Mouse (Mus musculus) telencephalon, adult 2 months (tissue): ENCODE measurements around the gene Tfrc.

Experiments used
- DNase-seq: peaks from one replicate; pipeline ENCODE4 v3.0.0-alpha.2; 2011; ENCODE audit warnings: low read depth, low spot score

Tfrc gene

DNA sequence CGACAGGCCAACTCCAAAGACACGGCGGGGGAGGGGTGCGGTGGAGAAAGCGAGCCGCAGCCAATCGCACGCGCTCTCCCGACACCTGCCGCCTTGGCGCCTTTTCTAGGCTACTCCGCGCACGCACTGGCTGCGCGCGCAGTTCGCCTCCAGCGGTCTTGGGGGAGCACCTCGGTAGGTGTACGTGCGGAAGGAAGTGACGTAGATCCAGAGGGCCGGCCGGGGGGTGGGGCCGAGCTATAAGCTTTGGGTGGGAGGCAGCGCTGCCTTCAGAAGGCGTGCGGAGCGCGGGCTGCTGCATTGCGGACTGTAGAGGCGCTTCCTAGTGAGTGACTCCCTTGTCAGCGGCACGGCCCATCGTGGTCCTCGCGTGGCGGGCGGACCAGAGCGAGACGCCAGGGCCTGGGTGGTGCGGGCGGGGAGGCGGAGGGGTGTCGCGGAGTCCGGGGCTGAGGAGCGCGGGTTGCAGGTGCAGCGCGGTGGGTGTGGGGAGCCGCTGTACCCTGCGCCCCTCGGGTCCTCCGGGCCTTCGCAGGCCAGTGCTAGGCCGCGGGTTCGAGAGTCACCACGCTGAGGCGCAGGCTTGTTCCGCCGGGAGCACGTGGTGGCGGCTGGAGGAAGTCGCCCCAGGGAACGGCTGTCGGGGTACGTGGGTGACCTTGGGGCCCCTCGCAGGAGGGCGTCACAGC, at the start of gene Tfrc:
Gene Tfrc (plus strand): TSS at position 209 of the 689 bp plus-strand sequence.
- peak; percentile 95 for DNase-seq

DNA sequence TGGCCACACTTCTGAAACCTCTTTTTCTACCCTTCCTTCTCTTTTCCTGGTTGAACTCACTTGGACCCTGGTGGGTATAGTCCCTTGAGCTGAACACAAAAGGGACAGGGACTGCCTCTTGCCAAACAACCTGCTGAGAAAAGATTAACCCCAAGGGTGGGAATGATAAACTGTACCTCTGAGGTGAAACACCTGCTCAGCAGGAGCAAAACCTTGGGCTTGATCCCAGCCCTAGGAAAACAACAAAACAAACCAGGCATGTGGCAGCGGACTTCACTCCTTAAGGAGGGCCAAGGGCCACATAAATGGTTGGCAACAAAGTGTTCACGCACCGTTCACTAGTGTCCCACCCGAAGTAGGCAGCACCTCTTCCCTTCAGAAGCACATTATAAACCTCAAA, 49.2 kb upstream of the Tfrc start:
- no peak for DNase-seq

DNA sequence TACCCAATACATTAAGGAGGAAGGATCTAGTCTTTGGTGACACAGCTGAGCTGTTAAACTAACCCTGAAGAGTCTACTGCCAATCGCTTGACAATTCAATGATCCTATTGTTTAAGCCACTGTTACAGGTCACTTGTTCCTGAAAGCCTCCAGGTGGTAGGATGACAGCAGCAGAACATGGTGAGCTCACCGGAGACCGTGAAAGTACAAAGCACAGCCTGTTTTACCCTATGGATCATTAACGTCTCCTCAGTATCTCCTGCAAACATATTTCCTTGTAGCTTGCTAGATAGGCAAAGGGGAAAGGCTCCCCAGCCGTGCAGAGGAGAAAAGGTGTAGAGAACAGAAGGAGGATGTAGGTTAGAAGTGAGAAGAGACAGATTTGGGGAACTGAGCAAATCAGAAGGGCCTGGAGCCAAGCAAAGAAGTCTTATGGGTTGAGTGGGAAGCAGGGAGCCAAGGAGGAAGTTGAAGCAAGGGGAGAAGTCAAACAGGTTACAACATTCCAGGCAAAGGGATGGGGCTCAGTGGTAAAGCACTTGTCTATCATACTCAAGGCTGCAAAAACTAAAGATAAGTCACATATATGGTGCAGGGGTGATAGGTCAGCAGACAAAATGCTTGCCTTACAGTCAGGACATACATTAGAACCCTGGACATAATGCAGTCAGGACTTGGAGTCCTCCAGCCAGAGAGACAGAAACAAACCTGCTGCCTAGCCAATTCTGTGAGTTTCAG, 45.5 kb upstream of the Tfrc start:
- peak; percentile 1 for DNase-seq

DNA sequence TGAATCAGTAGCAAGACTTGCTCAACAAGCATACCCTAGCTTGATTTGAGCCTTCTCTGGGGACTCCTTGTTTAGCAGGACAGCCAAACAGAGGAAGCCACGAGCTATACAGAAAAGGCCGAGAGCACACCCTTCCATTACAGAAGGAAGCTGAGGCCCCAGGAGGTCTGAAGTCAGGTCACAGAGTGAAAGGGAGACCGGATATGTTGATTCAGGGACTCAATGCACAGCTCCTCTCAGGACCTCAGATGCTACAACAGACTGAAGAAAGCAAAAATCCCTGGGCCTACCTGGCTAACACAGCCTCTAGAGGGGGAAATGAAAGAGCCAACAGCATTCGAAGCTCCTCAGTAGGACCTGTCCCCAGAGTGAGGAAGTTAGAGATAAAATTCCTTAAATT, 41.4 kb upstream of the Tfrc start:
- no peak for DNase-seq

DNA sequence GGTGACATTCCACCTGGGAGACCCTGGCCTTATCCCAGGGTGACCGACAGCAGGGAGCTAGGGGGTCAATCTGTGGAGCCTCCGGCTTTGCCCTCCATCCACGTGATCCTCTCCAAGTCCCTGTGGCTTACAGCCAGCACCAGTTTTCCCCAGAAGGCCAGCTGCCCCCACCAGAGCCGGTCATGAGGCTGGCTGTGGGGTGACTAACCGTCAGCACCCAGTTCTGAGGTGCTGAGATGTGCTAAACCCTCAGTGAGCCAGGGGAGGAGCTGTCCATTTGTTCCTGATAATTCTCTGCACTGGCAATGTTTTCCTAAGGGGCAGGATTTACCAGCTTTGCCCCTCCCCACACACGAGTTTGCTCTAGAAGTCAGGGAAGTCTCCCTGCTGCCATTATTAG, 40.3 kb upstream of the Tfrc start:
- DNase-seq = no peak

DNA sequence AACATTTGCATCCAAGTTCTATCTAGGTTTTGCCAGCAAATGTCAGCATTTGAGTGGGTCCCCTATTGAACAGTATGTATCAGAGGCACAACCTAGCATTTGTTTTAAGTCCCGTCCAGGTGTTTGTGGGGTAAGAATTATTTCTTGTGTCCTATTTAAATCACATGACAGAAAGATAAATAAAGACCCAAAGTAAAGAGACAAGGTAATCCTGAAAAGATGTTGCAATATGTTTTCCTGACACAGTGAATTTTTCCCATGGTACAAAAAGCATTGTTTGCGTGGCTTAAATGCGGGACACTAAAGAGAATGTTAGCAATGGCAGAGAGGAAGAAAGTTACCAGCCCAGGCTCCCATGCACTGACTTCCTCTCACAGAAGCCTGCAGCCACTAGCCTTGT, 38.7 kb upstream of the Tfrc start:
- no peak for DNase-seq

DNA sequence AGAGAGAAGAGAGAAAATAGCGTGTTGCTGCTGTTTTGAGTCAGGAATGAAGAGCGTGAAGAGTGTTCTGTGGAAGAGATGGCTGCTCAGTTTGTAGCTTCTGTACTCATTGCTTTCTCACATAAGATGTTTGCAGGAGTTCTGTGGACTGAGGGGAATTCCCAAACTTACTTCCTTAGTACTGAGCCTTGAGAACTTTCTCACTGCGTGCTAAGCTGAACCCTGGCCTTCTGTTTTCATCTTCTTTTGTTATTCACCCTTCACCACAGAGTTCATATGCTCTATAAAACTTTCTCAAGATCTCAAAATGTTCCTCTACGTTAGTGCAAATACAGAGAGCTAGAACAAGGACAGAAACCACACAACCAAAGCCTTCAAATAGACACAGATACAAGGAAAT, 36.2 kb upstream of the Tfrc start:
- DNase-seq = no peak

DNA sequence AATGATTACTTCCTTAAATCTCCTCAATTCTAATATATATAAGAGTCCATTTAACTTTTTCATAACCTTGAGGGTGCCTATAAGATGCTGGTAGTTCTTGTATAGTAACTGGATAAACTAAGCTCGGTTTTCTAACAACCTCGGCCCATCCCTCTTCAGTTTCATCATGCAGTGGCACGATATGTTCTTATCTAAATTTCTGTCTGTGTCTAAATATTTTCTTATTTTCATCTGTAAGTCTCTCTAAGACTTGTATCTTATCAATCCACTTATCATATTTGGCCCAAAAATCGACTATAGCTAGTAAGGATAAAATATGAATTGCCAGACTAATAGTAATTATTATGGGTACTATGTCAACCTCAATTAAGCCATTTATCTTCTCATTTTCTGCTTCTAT, 22.2 kb upstream of the Tfrc start:
- DNase-seq = no peak

DNA sequence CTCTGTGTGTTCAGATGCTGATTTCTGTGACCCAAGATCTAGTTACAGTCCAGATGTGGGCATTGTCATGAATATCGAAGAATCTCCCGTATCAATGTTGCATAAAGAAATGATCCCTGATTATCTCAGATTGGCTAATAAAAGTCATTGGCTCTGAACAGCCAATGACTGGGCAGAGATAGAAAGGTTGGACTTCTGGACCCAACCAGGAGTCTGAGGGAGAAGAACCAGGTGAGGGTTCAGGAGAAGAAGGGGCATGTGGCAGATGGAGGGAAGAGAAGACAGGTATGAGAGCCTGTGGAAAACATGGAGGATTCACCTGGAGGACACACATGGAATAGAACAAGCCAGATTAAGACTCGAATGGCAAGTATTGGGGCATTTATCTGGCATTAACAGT, 20.2 kb upstream of the Tfrc start:
- no peak for DNase-seq

DNA sequence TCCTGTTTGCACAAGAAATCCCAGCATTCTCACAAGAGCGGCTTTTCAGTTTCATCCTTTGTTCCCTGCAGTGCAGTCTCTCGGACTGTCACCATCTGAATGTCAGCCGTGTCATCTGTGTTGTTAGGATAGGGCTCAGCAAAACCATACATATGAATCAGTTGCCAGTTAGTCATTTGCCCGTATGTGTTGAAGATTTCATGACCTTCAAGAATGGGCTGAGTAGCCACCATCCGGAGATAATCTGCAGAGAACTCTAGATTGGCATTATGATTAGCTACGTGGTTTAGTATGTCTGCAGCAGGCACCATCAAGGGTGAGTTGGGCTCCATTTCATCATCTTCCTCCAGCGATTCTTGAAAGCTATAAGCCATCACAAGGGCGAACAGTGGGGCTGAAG, 17.2 kb upstream of the Tfrc start:
- DNase-seq = no peak

DNA sequence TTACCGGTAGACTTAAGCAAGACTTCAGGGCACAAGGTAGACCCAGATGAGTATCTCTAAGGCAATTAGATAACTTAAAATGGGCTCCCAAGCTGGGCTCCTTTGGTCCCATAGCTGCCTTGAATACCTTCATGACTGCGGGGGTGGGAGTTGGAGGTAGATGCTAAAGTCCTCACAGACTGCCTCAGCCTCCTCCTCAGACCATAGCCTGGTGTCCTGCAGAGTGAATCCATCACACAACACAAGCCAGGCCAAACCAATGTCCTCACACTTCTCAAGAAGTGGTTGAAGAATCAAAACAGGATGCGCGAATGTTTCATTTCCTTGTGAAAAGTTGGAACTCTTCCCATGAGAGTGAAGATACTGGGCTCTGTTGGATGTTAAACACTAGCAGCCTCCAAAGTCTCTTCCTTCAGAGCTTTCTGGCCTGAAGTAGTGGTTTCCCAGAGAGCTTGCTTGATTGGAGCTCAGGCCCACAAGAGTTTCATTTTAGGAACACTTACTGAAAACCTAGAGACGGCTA, 15.4 kb upstream of the Tfrc start:
- DNase-seq = no peak

DNA sequence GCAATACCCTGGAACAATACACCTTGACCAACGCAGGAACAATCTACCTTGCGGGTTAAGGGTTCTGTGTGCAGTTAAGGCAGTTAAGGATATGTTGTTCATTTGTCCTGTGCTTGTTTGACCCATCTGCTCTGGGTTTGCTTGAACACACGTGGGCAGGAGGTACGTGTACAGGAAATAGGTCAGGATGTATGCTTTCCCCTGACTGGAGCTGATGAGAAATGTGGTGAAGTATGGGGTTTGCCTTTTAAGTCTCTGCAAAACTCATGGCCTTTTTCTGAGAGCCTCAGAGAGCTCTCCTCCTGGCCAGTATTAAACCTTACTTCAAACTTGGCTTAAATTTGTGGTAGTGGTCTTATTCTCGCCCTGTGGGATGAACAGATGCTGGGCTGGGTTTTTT, 14.8 kb upstream of the Tfrc start:
- no peak for DNase-seq

DNA sequence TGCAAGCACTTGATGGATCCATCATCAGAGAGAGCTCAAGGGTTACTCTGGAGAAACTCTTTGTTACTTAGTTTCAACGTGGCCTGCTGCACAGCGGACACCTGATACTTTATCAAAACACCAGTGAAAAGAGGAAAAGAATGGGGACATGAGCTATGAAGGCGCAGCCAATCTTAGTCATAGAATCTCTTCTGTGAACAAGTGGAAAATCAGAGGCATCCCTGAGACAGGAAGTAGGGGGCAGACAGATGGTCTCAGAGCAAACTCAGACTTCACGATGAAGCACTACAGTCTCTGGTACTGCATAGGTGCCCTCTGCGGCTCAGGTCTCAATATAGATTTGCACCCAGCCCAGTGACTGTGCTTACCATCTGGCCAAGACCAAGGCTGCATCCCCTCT, 14.0 kb upstream of the Tfrc start:
- DNase-seq = no peak

DNA sequence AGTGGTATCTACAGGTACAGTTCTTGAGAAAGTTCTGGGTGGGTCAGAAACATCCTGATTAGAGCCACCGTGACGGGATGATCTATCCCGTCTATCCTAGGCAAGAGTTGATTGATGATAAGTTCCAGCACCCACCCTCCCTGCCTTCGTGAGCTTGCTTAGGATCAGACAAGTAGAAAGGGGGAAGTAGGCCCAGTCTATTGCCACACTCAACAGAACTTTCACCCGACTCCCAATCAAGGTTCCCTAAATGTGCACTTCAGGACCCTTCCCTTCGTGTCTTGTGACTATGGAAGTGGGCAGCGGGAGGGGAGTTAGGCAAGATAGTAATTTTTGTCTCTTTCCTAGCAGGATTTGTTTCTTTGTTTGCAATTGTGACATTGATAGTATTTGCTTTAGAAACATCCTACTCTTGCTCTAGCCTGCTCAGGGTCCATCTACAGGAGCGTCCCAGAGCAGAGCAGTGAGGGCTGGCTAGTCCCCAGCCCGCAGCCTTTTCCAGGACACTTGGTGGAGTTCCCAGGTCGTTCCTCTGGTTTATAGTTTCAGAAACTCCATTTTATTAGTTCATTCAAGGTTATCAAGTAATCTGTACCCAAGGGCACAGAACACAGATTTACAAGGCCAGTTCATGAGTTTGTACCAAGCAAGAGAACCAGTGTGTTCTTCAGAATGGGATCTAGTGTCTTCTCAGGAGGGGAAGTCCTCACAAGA, 13.4 kb upstream of the Tfrc start:
- no peak for DNase-seq

DNA sequence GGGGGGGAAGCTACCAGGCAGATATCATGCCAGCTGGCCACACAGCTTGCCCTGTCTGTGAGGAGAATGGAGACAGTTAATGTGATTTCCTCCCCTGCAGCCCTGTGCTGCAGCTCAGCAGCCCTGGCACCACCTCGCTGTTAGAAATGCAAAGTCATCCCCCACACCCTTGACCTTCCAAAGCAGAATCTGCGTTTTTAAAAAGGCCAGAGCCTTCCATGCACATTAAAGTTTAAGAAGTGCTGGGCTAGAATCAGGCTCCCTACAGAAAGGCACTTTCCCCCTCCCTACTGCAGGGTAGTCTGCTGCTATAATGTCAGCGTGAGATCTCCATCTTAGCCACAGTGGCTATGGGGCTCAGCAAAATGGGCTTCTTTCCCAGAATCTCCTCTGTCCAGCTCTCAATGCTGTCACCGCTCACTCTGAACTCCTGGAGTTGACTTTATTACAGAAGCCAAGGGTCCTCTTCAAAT, 10.8 kb upstream of the Tfrc start:
- DNase-seq = no peak

DNA sequence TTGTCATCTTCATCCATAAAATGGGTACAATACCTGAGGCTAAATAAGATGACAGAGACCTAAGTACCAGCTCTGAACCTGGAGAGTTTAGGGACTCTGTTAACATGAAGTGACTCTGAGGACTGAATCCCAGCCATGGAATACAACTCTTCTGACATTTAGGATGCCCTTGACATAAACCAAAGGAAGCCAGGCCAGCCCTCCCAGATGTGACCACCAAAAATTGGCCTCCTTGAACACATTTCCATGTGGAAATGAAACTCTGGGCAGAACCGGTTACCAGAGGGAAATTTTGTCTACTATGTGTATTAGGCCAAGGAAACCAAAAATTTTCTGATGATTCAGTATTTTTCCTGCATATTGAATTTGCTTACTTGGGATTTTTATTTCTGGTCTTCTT, 9.6 kb upstream of the Tfrc start:
- no peak for DNase-seq

DNA sequence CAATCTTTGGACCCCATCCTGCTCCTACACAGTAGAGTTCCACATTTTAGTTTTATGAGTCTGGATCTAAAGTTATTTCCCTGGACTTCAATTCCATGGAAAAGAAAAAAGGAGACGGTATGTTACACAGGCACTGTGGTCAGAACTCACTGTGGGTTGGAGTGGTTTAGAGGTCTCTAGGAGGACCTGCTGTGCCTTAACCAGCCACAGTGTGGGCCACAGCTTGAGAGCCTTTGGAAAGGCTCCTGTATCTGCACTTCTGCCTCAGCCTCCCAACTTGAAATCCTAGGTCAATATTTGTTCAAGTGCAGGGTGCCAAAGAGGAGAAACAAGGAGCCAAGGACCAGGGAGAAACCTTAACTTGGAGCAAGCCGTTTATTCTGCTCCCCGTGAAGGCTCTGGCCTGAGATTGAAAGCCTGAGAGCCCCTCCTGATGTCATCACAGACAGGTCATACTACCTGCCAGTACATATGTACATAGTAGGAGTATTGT, 6.5 kb upstream of the Tfrc start:
- no peak for DNase-seq

DNA sequence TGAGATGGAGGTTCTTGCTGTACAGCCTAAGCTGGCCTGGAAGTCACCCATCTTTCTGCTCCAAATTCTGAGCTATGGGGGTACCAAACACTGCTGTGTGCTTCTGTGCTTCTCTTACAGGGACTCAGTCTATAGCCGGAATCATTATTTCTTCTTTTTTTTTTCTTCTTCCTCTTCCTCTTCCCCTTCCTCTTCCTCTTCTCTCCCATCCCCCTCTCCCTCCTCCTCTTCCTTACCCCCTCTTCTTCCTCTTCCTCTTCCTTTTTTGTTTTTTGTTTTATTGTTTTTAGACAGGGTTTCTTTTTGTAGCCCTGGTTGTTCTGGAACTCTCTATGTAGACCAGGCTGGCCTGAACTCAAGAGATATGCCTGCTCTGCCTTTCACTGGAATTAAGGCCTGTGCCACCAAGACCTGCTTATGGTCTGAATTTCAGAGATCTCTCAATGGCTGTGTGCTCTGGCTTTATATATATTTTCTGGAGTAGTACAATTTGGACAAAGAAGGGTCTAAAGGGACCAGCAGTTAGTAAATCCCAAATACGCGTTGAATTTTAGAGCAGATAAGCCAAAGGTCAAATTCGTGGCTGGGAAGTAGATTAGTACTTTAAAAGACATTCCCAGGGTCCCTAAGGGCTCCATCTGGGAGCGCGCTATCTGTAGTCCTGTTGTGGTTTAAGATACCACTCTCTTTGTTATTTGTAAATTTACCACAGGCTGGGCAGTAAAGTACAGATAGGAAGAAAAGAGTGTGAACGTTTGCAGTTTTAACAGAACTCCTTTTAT, 967 bp upstream of the Tfrc start:
- DNase-seq = no peak

DNA sequence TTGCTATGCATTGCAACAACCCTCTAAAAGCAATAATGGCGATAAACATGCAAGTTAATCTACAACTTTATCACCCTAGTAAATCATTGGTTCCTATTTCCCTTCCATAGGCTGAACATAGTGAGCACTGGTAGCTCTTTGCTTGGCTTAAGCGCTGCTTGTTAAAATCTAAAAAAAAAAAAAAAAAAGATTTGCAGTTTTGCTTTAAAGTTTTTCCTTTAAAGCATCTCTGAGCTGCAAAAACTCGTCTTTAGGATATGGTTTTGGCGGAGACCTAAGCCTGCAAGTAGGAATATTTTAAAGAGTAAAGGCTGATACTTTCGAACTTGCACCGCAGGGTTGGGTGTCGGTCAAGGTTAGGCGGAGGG, 392 bp upstream of the Tfrc start:
- DNase-seq = no peak

DNA sequence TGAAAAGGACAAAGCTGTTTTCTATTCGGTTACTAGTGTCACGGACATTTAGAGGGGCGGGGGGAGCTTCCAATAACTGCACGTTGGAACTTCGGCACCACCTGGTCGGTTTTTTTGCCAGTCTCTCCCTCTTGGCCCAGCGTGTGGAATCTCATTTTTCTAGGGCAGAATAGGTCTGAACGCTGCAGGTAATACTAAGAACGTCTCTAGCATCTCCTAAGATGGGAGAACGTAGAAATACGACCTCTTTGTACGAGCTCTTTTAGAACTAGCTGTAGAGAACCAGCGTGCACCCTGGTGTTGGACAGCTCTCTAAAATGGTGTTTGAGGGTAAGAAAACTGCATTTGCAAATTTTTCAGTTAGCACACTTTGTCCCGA, 670 bp downstream of the Tfrc start:
- DNase-seq = peak; percentile 18

DNA sequence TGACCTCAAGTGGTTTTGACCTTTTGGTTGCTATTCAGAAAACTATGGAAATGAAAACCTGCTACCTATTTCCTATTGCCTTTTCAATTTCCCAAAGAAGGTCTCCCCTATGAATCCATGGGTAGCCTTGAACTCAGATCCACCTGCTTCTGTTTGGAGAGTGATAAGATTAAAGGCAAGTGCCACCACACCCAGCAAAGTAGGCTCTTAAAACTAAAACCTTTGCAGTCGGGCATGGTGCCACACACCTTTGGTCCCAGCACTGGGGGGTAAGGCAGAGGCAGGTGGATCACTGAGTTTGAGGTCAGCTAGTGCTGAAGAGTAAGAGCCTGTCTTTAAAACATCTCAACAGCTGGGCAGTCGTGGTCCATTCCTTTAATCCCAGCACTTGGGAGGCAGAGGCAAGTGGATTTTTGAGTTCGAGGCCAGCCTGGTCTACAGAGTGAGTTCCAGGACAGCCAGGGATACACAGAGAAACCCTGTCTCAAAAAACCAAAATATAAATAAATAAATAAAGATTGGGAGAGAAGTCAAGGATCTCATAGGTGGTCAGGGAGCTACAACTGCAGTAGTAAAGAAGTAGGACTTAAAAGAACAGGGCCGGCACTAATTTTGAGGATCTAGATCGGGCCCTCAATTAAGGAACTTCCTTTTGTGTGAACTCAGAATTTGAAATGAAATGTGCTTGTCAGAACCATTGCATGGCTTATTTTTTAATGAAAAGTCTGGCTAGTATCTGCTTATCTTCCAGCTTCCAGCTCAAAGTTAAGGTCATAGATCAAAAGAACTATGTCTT, 1.9 kb downstream of the Tfrc start:
- no peak for DNase-seq
